Mouse (Mus musculus): Measurements from ENCODE around the gene Cops9. TPM values are rescaled to one million over a fixed set of nuclear protein-coding genes. Genes with fewer than 3 reads are reported as not detected.

Gene Cops9
- total RNA-seq, 1 experiment from 2014 or later: 99.2 TPM

GRCm38 (mm10) chr1:92648673-92649072 lies 6.9 kb upstream of the Cops9 start, which contains the start of gene Otos:
TSS of gene Otos (minus strand) at chr1:92648841.
- peak; percentile 35 to 55 for ATAC-seq (replicated peaks in 1 of 2; ENCODE audit: insufficient read depth in 1 of 2, low FRiP score in 2 of 2, low TSS enrichment in 1 of 2, low read depth in 1 of 2, poor library complexity in 2 of 2, severe bottlenecking in 2 of 2)

- peak; percentile 23 to 41; a peak in 3 of 4 replicates for ATAC-seq (replicated peaks in 1 of 2; ENCODE audit: insufficient read depth in 1 of 2, low FRiP score in 2 of 2, low TSS enrichment in 1 of 2, low read depth in 1 of 2, poor library complexity in 2 of 2, severe bottlenecking in 2 of 2)
Measured at GRCm38 (mm10) chr1:92648197-92648596, 6.4 kb upstream of the Cops9 start.

- ATAC-seq (replicated peaks in 1 of 2; ENCODE audit: insufficient read depth in 1 of 2, low FRiP score in 2 of 2, low TSS enrichment in 1 of 2, low read depth in 1 of 2, poor library complexity in 2 of 2, severe bottlenecking in 2 of 2): peak; percentile 50 to 59; a peak in 3 of 4 replicates
Measured at GRCm38 (mm10) chr1:92647752-92648151, 6.0 kb upstream of the Cops9 start.

GRCm38 (mm10) chr1:92647026-92647425 lies 5.2 kb upstream of the Cops9 start:
- no peak for ATAC-seq (replicated peaks in 1 of 2; ENCODE audit: insufficient read depth in 1 of 2, low FRiP score in 2 of 2, low TSS enrichment in 1 of 2, low read depth in 1 of 2, poor library complexity in 2 of 2, severe bottlenecking in 2 of 2)

- no peak for ATAC-seq (replicated peaks in 1 of 2; ENCODE audit: insufficient read depth in 1 of 2, low FRiP score in 2 of 2, low TSS enrichment in 1 of 2, low read depth in 1 of 2, poor library complexity in 2 of 2, severe bottlenecking in 2 of 2)
Measured at GRCm38 (mm10) chr1:92646601-92647000, 4.8 kb upstream of the Cops9 start.

- no peak for ATAC-seq (replicated peaks in 1 of 2; ENCODE audit: insufficient read depth in 1 of 2, low FRiP score in 2 of 2, low TSS enrichment in 1 of 2, low read depth in 1 of 2, poor library complexity in 2 of 2, severe bottlenecking in 2 of 2)
Measured at GRCm38 (mm10) chr1:92646111-92646510, 4.3 kb upstream of the Cops9 start.

GRCm38 (mm10) chr1:92644916-92645315 lies 3.1 kb upstream of the Cops9 start:
- no peak for ATAC-seq (replicated peaks in 1 of 2; ENCODE audit: insufficient read depth in 1 of 2, low FRiP score in 2 of 2, low TSS enrichment in 1 of 2, low read depth in 1 of 2, poor library complexity in 2 of 2, severe bottlenecking in 2 of 2)

- ATAC-seq (replicated peaks in 1 of 2; ENCODE audit: insufficient read depth in 1 of 2, low FRiP score in 2 of 2, low TSS enrichment in 1 of 2, low read depth in 1 of 2, poor library complexity in 2 of 2, severe bottlenecking in 2 of 2): no peak
Measured at GRCm38 (mm10) chr1:92643691-92644090, 1.9 kb upstream of the Cops9 start.

- peak in 1 of 2 experiments; percentile 14; a peak in 1 of 4 replicates for ATAC-seq (replicated peaks in 1 of 2; ENCODE audit: insufficient read depth in 1 of 2, low FRiP score in 2 of 2, low TSS enrichment in 1 of 2, low read depth in 1 of 2, poor library complexity in 2 of 2, severe bottlenecking in 2 of 2)
Measured at GRCm38 (mm10) chr1:92640393-92640792, 1.4 kb downstream of the Cops9 start.

GRCm38 (mm10) chr1:92638736-92639135 lies 3.0 kb downstream of the Cops9 start:
- ATAC-seq (replicated peaks in 1 of 2; ENCODE audit: insufficient read depth in 1 of 2, low FRiP score in 2 of 2, low TSS enrichment in 1 of 2, low read depth in 1 of 2, poor library complexity in 2 of 2, severe bottlenecking in 2 of 2): no peak

GRCm38 (mm10) chr1:92638181-92638580 lies 3.6 kb downstream of the Cops9 start:
- no peak for ATAC-seq (replicated peaks in 1 of 2; ENCODE audit: insufficient read depth in 1 of 2, low FRiP score in 2 of 2, low TSS enrichment in 1 of 2, low read depth in 1 of 2, poor library complexity in 2 of 2, severe bottlenecking in 2 of 2)

- ATAC-seq (replicated peaks in 1 of 2; ENCODE audit: insufficient read depth in 1 of 2, low FRiP score in 2 of 2, low TSS enrichment in 1 of 2, low read depth in 1 of 2, poor library complexity in 2 of 2, severe bottlenecking in 2 of 2): no peak
Measured at GRCm38 (mm10) chr1:92637501-92638172, 4.1 kb downstream of the Cops9 start.

GRCm38 (mm10) chr1:92636676-92637075 lies 5.1 kb downstream of the Cops9 start:
- no peak for ATAC-seq (replicated peaks in 1 of 2; ENCODE audit: insufficient read depth in 1 of 2, low FRiP score in 2 of 2, low TSS enrichment in 1 of 2, low read depth in 1 of 2, poor library complexity in 2 of 2, severe bottlenecking in 2 of 2)

GRCm38 (mm10) chr1:92636015-92636414 lies 5.8 kb downstream of the Cops9 start:
- ATAC-seq (replicated peaks in 1 of 2; ENCODE audit: insufficient read depth in 1 of 2, low FRiP score in 2 of 2, low TSS enrichment in 1 of 2, low read depth in 1 of 2, poor library complexity in 2 of 2, severe bottlenecking in 2 of 2): no peak

- ATAC-seq (replicated peaks in 1 of 2; ENCODE audit: insufficient read depth in 1 of 2, low FRiP score in 2 of 2, low TSS enrichment in 1 of 2, low read depth in 1 of 2, poor library complexity in 2 of 2, severe bottlenecking in 2 of 2): no peak
Measured at GRCm38 (mm10) chr1:92634976-92635599, 6.7 kb downstream of the Cops9 start.

GRCm38 (mm10) chr1:92634569-92634968 lies 7.2 kb downstream of the Cops9 start:
- no peak for ATAC-seq (replicated peaks in 1 of 2; ENCODE audit: insufficient read depth in 1 of 2, low FRiP score in 2 of 2, low TSS enrichment in 1 of 2, low read depth in 1 of 2, poor library complexity in 2 of 2, severe bottlenecking in 2 of 2)

- ATAC-seq (replicated peaks in 1 of 2; ENCODE audit: insufficient read depth in 1 of 2, low FRiP score in 2 of 2, low TSS enrichment in 1 of 2, low read depth in 1 of 2, poor library complexity in 2 of 2, severe bottlenecking in 2 of 2): no peak
Measured at GRCm38 (mm10) chr1:92633726-92634125, 8.1 kb downstream of the Cops9 start.

- ATAC-seq (replicated peaks in 1 of 2; ENCODE audit: insufficient read depth in 1 of 2, low FRiP score in 2 of 2, low TSS enrichment in 1 of 2, low read depth in 1 of 2, poor library complexity in 2 of 2, severe bottlenecking in 2 of 2): no peak
Measured at GRCm38 (mm10) chr1:92632948-92633347, 8.8 kb downstream of the Cops9 start.

GRCm38 (mm10) chr1:92632196-92632595 lies 9.6 kb downstream of the Cops9 start:
- no peak for ATAC-seq (replicated peaks in 1 of 2; ENCODE audit: insufficient read depth in 1 of 2, low FRiP score in 2 of 2, low TSS enrichment in 1 of 2, low read depth in 1 of 2, poor library complexity in 2 of 2, severe bottlenecking in 2 of 2)

All from hematopoietic stem cell, adult 5-6 weeks (primary cell).